Mouse (Mus musculus): ENCODE measurements around the gene Hoxd1. TPM values are rescaled to one million over a fixed set of nuclear protein-coding genes. Genes with fewer than 3 reads are reported as not detected.

The Hoxd1 gene
- total RNA-seq, 2 experiments from 2014 or later, result not detected

DNA sequence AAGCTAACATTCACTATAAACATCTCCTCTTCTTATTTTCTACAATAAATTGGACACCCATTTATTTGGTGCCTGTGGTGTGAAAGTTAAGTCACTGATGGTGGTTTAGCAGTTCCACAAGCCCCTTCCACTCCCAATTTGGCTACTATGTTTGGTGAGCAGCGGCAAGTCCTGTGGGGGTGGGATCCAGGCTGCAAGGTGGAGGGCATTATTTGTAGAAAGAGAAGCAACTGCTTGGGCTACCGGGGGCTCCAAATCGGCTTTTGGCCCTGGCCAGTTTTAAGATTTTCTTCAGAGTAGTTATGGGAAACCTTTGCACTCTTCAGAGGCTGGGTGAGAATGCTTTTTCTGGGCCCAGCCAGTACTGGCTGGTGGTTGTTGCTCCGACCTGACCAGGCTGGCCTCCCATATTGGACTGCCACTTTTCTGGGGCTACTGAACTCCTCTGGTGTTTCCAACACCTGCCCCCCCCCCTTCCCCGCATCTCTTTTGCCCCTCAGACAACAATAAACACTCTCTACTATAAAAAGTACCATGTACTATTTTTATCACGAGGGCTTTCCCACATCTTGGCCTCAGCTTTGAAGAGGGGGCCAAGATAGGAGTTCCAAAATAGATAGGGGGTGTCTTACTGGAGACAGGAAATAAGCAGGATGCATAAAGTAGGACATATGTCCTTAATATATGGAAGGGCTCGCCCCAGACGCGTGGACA is 30.8 kb upstream of the Hoxd1 start:
- intact Hi-C loops (cut with DNase I), result loop anchor here (5.0 kb wide), 1 partner anchor 40 kb away; the partner anchor contains the start of gene Hoxd10
- no peak for DNase-seq (ENCODE audit: low spot score in 2 of 2)

GRCm38 (mm10) chr2:74732513-74733316 is 30.1 kb upstream of the Hoxd1 start:
- intact Hi-C loops (cut with DNase I), result loop anchor here (5.0 kb wide), 1 partner anchor 40 kb away; the partner anchor contains the start of gene Hoxd10
- DNase-seq (ENCODE audit: low spot score in 2 of 2), result no peak

DNA sequence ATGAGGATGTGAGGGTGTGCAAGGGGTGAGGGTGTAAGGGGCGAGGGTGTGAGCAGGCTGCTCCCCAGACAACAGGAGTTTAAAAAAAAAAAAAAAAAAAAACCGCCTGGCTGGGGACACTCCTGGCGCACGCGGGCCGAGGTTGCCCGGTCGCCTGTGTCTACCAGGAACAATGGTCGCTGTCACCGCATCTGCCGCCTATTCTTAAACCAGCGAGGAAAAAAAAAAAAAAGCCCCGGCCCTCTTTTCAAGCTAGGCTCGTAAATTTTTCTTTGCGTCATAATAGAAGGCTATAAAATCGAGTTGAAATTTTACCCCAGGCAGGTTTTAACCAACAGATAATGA is 29.5 kb upstream of the Hoxd1 start:
- DNase-seq (ENCODE audit: low spot score in 2 of 2), result no peak
- intact Hi-C loops (cut with DNase I), result loop anchor here (5.0 kb wide), 1 partner anchor 41 kb away; the partner anchor contains the start of gene Hoxd10

DNA sequence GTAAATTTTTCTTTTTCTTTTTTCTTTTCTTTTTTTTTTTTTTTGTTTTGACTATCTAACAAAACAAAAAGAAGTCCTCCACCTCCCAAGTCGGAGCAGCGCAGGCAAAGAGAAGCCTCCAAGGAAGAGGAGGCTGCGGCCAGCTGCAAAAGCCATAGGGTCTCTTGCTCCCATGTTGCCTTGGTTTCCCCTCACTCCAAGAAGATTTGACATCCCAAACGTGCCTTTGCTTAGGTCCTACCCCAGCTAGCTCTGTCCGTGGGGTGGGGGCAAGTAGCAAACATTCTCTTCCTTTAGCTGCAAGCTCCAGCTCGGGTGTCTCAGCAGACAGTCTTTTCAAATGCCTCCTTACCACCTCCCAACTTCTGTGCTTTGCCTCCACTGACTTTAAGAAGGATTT is 29.0 kb upstream of the Hoxd1 start:
- no peak for DNase-seq (ENCODE audit: low spot score in 2 of 2)
- intact Hi-C loops (cut with DNase I), result loop anchor here (5.0 kb wide), 1 partner anchor 41 kb away; the partner anchor contains the start of gene Hoxd10

DNA sequence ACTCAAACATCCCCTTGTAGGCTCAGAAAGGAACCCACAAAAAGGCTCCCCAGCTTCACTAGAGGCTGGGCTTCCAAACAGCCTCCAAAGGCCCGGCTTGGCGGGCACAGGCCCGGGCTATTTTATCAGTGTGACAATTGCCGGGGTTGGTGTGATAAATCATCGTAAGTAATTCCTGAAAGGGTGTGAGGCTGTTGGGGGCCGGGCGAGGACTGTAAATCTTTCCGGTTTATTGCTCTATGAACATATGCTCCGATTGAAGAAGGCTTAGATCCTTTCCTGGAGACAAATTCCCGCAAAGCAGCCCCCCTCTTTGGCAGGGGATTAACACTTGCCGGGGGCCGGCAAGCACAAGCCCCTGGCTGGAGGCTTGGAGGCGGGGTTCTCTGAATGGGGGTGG is 28.3 kb upstream of the Hoxd1 start:
- intact Hi-C loops (cut with DNase I), result loop anchor here (5.0 kb wide), 1 partner anchor 42 kb away; the partner anchor contains the start of gene Hoxd10

GRCm38 (mm10) chr2:74734996-74735811 is 27.6 kb upstream of the Hoxd1 start:
- no peak for DNase-seq (ENCODE audit: low spot score in 2 of 2)
- intact Hi-C loops (cut with DNase I), result loop anchor here (5.0 kb wide), 2 partner anchors 43 to 83 kb away; partner anchors contain the start of gene Hoxd10

More for the DNA sequence above, 28.3 kb upstream of the Hoxd1 start:
- no peak for DNase-seq (ENCODE audit: low spot score in 2 of 2)

- intact Hi-C loops (cut with DNase I), result loop anchor here (5.0 kb wide), 1 partner anchor 84 kb away; no protein-coding TSS in a partner anchor
Measured at GRCm38 (mm10) chr2:74735851-74736687, 26.7 kb upstream of the Hoxd1 start.

GRCm38 (mm10) chr2:74736688-74737577 is 25.8 kb upstream of the Hoxd1 start:
- intact Hi-C loops (cut with DNase I), result loop anchor here (5.0 kb wide), 1 partner anchor 85 kb away; no protein-coding TSS in a partner anchor
- DNase-seq (ENCODE audit: low spot score in 2 of 2), result no peak

More at GRCm38 (mm10) chr2:74735851-74736687, 26.7 kb upstream of the Hoxd1 start:
- DNase-seq (ENCODE audit: low spot score in 2 of 2), result no peak

- no peak for DNase-seq (ENCODE audit: low spot score in 2 of 2)
- intact Hi-C loops (cut with DNase I), result loop anchor here (5.0 kb wide), 1 partner anchor 85 kb away; no protein-coding TSS in a partner anchor
Measured at GRCm38 (mm10) chr2:74737578-74738070, 25.2 kb upstream of the Hoxd1 start.

DNA sequence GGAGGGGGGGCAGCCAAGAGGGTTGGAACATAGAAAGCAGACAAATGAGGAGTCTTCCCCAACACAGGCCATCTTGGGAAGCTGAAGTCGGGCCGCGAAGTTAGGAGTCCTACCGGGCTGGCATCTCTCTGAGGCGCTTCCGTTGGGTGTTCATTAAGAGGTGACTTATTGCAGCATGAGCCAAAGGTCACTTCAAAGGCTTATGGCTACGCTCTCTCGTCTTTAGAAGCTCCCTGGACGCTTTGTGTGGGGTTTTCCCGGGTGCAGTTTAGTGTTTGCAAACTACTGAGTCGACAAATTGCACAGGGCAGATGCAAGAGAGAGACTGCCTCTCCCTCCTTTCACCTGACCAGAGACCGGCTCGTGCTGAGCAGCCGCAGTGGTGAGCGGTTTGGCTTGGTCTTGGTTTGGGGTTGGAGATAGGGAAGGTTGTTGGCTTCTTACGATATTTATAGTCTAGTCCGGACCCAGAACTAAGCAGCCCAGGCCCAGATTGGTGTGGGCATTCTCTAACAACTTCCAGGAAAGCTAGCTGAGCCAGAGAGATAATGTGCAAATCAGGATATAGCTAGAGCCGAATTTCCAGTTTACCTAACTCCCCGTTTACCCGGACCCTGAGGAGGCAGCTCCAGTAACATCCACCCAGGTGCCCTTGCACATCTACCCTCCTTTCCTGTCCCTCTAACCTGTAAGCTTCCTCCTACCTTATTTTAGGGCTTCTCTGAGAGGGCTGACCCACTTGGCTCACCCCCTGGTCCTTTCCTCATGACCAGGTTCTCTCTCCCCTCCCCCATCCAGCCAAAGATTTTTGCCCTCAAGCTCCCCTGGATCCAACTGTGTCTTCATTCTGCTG is 23.9 kb upstream of the Hoxd1 start:
- DNase-seq (ENCODE audit: low spot score in 2 of 2), result no peak
- intact Hi-C loops (cut with DNase I), result loop anchor here (5.0 kb wide), 1 partner anchor 87 kb away; no protein-coding TSS in a partner anchor

GRCm38 (mm10) chr2:74739476-74739800 is 23.3 kb upstream of the Hoxd1 start:
- intact Hi-C loops (cut with DNase I), result loop anchor here (5.0 kb wide), 1 partner anchor 87 kb away; no protein-coding TSS in a partner anchor

DNA sequence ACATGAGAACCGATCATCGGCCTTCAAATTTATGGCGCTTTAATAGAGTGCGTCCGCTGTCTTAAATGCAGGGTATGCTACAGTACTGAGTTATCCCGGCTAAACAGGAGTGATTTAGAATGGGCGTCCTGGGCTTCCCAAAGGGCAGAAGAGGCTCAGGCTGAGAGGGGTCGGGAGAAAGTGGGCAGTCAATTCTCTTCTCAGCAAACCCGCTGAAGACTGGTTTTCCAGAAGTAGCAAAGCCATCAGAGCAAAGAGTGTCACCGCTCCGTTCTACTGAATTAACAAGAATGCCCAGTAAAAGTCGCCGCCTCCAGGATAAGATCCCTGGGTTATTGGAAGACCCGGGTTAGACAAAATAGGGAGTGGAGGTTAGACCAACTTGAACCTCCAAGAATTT is 22.9 kb upstream of the Hoxd1 start:
- no peak for DNase-seq (ENCODE audit: low spot score in 2 of 2)
- intact Hi-C loops (cut with DNase I), result loop anchor here (5.0 kb wide), 1 partner anchor 88 kb away; no protein-coding TSS in a partner anchor

More at GRCm38 (mm10) chr2:74739476-74739800, 23.3 kb upstream of the Hoxd1 start:
- no peak for DNase-seq (ENCODE audit: low spot score in 2 of 2)

DNA sequence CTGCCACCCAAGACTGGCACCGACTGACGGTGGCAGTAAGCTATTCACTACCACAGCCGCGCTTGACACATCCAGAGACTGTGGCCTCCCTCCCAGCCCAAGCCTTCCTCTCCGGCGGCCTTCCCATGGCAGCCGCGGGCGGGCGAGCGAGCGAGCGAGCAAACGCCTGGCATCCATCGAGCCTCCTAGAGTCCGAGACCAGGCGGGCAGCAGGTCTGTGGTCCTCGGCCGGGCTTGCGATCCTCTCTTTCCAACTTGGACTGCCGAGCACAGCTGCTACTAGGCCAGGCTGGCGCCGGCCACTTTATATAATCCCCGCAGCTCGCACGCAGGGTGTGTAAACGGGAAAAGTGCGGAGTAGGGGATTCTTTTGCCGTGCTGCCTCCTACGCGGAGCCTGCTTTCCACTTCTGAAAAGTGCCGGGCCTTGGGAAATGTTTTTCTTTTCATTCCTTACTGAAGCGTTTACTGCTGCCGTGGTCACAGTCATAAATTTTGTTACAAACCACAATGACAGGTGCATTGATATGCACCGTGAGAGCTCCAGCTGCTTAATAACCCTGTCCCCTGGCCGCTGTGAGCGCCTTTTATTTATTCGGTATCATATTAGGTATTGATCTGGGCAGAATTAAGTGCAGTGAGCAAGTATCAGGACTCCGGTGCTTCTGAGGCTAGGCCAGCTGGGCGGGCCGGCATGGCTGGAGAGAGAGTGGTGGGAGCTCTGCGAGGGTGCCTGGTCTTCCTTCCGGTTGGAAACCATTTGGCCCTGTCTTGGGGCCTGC is 22.3 kb upstream of the Hoxd1 start:
- no peak for DNase-seq (ENCODE audit: low spot score in 2 of 2)
- intact Hi-C loops (cut with DNase I), result no loop called here

- intact Hi-C loops (cut with DNase I), result no loop called here
- no peak for DNase-seq (ENCODE audit: low spot score in 2 of 2)
Measured at GRCm38 (mm10) chr2:74741252-74741978, 21.4 kb upstream of the Hoxd1 start.

- intact Hi-C loops (cut with DNase I), result no loop called here
- no peak for DNase-seq (ENCODE audit: low spot score in 2 of 2)
Measured at GRCm38 (mm10) chr2:74741979-74742277, 20.9 kb upstream of the Hoxd1 start.
